24 mouse cellular contexts compared by ENCODE assay signal in the genomic region with DNA sequence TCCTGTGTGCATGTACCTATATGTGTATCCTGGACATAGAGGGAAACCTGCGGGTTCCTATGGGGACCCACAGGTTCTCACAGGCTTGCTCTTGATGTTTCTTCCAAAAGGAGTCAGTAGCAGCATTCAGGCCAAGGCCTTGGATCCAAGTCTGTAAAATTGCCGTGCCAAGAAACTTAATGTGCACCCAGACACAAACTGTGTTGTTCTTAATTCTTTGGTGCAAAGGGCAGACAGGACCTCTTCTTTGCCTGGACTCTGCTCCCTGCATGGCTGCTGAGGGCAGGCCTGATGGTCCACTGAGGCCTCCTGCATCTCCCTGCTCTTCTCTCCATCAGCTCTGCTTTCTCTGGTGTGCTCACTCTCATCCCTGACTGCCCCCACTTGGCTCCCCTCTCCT. TPM values are rescaled to one million over a fixed set of nuclear protein-coding genes. Genes with fewer than 3 reads are reported as not detected.
"Had no signal": no experiment of that assay in that cellular context is flagged by ENCODE, and none has a peak within 500 bp of the region (broad histone marks: within the 10 kb centered on the region; RNA-seq: fewer than 3 reads in every experiment).

No protein-coding gene starts in this region.

- H3K4me2 ChIP-seq: intestine, embryonic 15.5 days; limb, embryonic 12.5 days; limb, embryonic 15.5 days; liver, embryonic 11.5 days; lung, embryonic 14.5 days; midbrain, embryonic 13.5 days; neural tube, embryonic 13.5 days; stomach, embryonic 15.5 days had no signal

- H3K9ac ChIP-seq: intestine, embryonic 15.5 days; limb, embryonic 12.5 days; limb, embryonic 15.5 days; liver, embryonic 14.5 days; liver, postnatal 0 days; lung, embryonic 14.5 days; midbrain, embryonic 13.5 days; neural tube, embryonic 13.5 days; stomach, embryonic 15.5 days had no signal

- DNase-seq: left cerebral cortex, postnatal 4 days; liver, postnatal 0 days; lung, embryonic 14.5 days; retina, postnatal 1 day; right cerebral cortex, postnatal 25 days; spleen, adult 18-20 months; thymus, postnatal 25 days had no signal

- H3K27me3 ChIP-seq: intestine, embryonic 15.5 days; limb, embryonic 12.5 days; limb, embryonic 15.5 days; midbrain, embryonic 13.5 days; neural tube, embryonic 13.5 days; stomach, embryonic 15.5 days had no signal

- H3K4me3 ChIP-seq: intestine, embryonic 15.5 days; limb, embryonic 12.5 days; limb, embryonic 15.5 days; midbrain, embryonic 13.5 days; myocyte; neural tube, embryonic 13.5 days; stomach, embryonic 15.5 days had no signal

- H3K9me3 ChIP-seq: intestine, embryonic 15.5 days; limb, embryonic 12.5 days; limb, embryonic 15.5 days; midbrain, embryonic 13.5 days; neural tube, embryonic 13.5 days; stomach, embryonic 15.5 days had no signal

- ATAC-seq: hindbrain, embryonic 16.5 days; intestine, embryonic 15.5 days; liver, postnatal 0 days; lung, postnatal 0 days; midbrain, embryonic 13.5 days; midbrain, embryonic 16.5 days had no signal

- H3K27ac ChIP-seq: intestine, embryonic 15.5 days; kidney, postnatal 0 days; limb, embryonic 12.5 days; limb, embryonic 15.5 days; liver, embryonic 14.5 days; macrophage; midbrain, embryonic 13.5 days; neural tube, embryonic 13.5 days; stomach, embryonic 15.5 days had no signal

RNA-seq across cellular contexts. Expression of a gene that starts 11.6 kb away (rescaled TPM):
- total RNA-seq: monocyte, adult 5-6 weeks; neutrophil, adult 5-6 weeks had no signal

RNA-seq across cellular contexts. Expression of a gene that starts 28.3 kb away (rescaled TPM):
- total RNA-seq: neutrophil, adult 5-6 weeks had no signal

RNA-seq across cellular contexts. Expression of a gene that starts 28.3 kb away (rescaled TPM):
- total RNA-seq: megakaryocyte, adult 5-6 weeks; monocyte, adult 5-6 weeks had no signal
